Mouse (Mus musculus) limb, embryonic 12.5 days (tissue): ENCODE data around the gene Gm28230. TPM values are rescaled to one million over a fixed set of nuclear protein-coding genes. Genes with fewer than 3 reads are reported as not detected.
A peak's percentile ranks its signal among the peaks of the same experiment; 100 is the strongest.

Experiments used
- ATAC-seq: fragments of 200-750 bp; cut with Nextera tagmentation; 2 replicates; pipeline ENCODE4 v1.8.0; 2017; ENCODE audit warnings: low read depth, moderate TSS enrichment; ENCODE audit not compliant: insufficient number of reproducible peaks, insufficient read depth, low FRiP score, low TSS enrichment
- H3K27ac ChIP-seq: fragments of 300-500 bp; sonication (generic); 2 replicates; pipeline ENCODE4 v1.5.1; 2016; ENCODE audit warnings: mild to moderate bottlenecking, moderate library complexity
- H3K27me3 ChIP-seq: fragments of 300-500 bp; sonication (generic); 2 replicates; pipeline ENCODE4 v1.6.1; 2016; ENCODE audit warnings: mild to moderate bottlenecking, moderate library complexity
- H3K36me3 ChIP-seq: fragments of 300-500 bp; sonication (generic); 2 replicates; pipeline ENCODE4 v1.6.1; 2016; ENCODE audit warnings: mild to moderate bottlenecking, moderate library complexity
- H3K4me1 ChIP-seq: fragments of 300-500 bp; sonication (generic); replicated peaks from 2 replicates; pipeline ENCODE4 v1.6.1; 2016
- H3K4me2 ChIP-seq: fragments of 300-500 bp; sonication (generic); 2 replicates; pipeline ENCODE4 v1.6.1; 2016; ENCODE audit warnings: mild to moderate bottlenecking, moderate library complexity
- H3K4me3 ChIP-seq: fragments of 300-500 bp; sonication (generic); replicated peaks from 2 replicates; pipeline ENCODE4 v1.5.1; 2016; ENCODE audit warnings: mild to moderate bottlenecking
- H3K9ac ChIP-seq: fragments of 300-500 bp; sonication (generic); replicated peaks from 2 replicates; pipeline ENCODE4 v1.6.1; 2016; ENCODE audit warnings: mild to moderate bottlenecking, moderate library complexity
- H3K9me3 ChIP-seq: fragments of 300-500 bp; sonication (generic); 2 replicates; pipeline ENCODE4 v1.6.1; 2016; ENCODE audit warnings: mild to moderate bottlenecking, moderate library complexity
- WGBS: fragments of 180-500 bp; shearing (Covaris S2); methylation state at CpG from one replicate; pipeline ENCODE4 v1.1.7; 2016; 5-methylcytosine and 5-hydroxymethylcytosine counted together
- polyA plus RNA-seq: library from polyadenylated mRNA; unstranded; fragments of >200 nt; fragmentation: Nextera tagmentation; extraction: Ambion mirVana; gene quantifications from 2 replicates; pipeline ENCODE4 v1.2.1, GENCODE M21; 2016

The Gm28230 gene
- polyA plus RNA-seq, 1 experiment from 2014 or later: 0.51 TPM

- Histone ChIP-seq H3K4me3 (peak overlapping the region; percentile 66), H3K27ac (peak overlapping the region; percentile 96), H3K4me1 (peaks cover 58% of the 10 kb centered on the region), H3K9ac (peak overlapping the region; percentile 93), H3K9me3 (no peaks in the 10 kb centered on the region), H3K36me3 (peaks cover 31% of the 10 kb centered on the region), H3K4me2 (peak overlapping the region; percentile 92), H3K27me3 (peaks cover 57% of the 10 kb centered on the region)
- WGBS: 2% methylated on average over 35 of the region's 35 CpGs
- ATAC-seq: no peak
Measured at GRCm38 (mm10) chr2:74691995-74692807, 34.3 kb upstream of the Gm28230 start.

DNA sequence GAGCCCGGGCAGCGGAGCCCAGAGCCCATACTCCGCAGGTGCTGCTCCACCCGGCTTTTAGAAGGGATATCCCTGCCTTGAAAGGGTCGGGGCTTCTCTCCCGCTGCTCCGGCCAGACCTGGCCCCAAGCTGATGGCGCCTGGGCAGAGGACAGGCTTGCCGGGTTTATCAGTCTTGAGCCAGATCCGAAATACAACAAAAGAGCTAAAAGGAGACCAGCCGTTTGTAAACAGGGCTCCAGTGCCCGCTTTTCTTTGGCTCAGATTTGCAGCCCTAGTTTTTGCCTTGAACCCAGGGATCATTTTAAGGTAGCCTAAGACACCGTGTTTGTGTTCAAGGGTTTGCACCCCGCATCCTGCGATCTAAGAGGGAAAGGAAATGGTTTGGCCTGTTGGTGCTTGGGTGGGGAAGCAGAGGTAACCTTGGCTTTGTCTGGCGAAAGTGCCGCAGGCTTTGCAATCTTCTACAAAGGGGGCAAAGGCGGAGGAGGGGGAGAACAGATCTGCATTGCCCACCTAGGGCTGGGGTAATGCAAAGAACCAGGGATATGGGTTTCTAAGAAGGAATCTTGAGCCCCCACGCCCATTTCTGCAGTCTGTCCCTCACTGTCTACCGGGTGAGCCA lies 33.6 kb upstream of the Gm28230 start:
- peak overlapping the region; percentile 93 for H3K9ac ChIP-seq
- no peak for ATAC-seq
- WGBS: 2% methylated on average over 20 of the region's 20 CpGs
- peaks cover 60% of the 10 kb centered on the region for H3K4me1 ChIP-seq
- H3K27me3 ChIP-seq: peaks cover 53% of the 10 kb centered on the region
- peaks cover 24% of the 10 kb centered on the region for H3K36me3 ChIP-seq
- peak overlapping the region; percentile 66 for H3K4me3 ChIP-seq
- H3K4me2 ChIP-seq: peak overlapping the region; percentile 92
- no peaks in the 10 kb centered on the region for H3K9me3 ChIP-seq
- peak overlapping the region; percentile 96 for H3K27ac ChIP-seq

DNA sequence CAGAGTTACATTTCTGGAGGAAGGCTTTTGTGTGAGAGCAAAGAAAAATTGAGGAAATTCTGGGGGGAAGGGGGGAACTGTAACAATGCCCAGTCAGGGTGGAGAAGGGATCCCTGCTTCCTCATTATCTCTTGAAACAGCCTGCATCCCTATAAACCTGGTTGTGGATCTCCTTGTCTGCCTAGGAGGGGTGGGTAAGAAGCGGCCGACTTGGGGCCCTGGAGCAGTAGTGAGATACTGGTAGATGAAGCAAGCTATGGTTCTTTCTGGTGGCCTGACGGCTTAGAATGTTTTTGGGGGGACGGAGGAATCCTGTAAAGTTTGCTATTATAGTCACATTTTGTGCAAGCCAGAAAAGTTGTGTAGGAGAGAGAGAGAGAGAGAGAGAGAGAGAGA lies 33.1 kb upstream of the Gm28230 start:
- Histone ChIP-seq H3K4me2 (peak overlapping the region; percentile 92), H3K27ac (peak overlapping the region; percentile 96), H3K27me3 (peaks cover 51% of the 10 kb centered on the region), H3K4me1 (peaks cover 63% of the 10 kb centered on the region), H3K9ac (peak overlapping the region; percentile 93), H3K36me3 (peaks cover 22% of the 10 kb centered on the region), H3K9me3 (no peaks in the 10 kb centered on the region), H3K4me3 (peak overlapping the region; percentile 66)
- WGBS: 8% methylated on average over 4 of the region's 4 CpGs
- ATAC-seq: no peak

- Histone ChIP-seq H3K9ac (peak overlapping the region; percentile 93), H3K4me3 (peak overlapping the region; percentile 66), H3K27me3 (peaks cover 49% of the 10 kb centered on the region)
Measured at GRCm38 (mm10) chr2:74694066-74694465, 32.5 kb upstream of the Gm28230 start.

GRCm38 (mm10) chr2:74695383-74695782 lies 31.1 kb upstream of the Gm28230 start:
- Histone ChIP-seq H3K36me3 (peaks cover 22% of the 10 kb centered on the region), H3K9ac (peak overlapping the region; percentile 93), H3K27me3 (peaks cover 59% of the 10 kb centered on the region), H3K4me1 (peaks cover 74% of the 10 kb centered on the region), H3K9me3 (no peaks in the 10 kb centered on the region), H3K27ac (peak overlapping the region; percentile 97; the same call in 1 of the 2 replicates), H3K4me3 (peak overlapping the region; percentile 66), H3K4me2 (peak overlapping the region; percentile 92)
- ATAC-seq: no peak
- 11% methylated on average over 1 of the region's 1 CpGs for WGBS

More at GRCm38 (mm10) chr2:74694066-74694465, 32.5 kb upstream of the Gm28230 start:
- Histone ChIP-seq H3K9me3 (no peaks in the 10 kb centered on the region), H3K4me2 (peak overlapping the region; percentile 92), H3K4me1 (peaks cover 68% of the 10 kb centered on the region), H3K27ac (peak overlapping the region; percentile 96), H3K36me3 (peaks cover 22% of the 10 kb centered on the region)
- 4% methylated on average over 16 of the region's 16 CpGs for WGBS
- no peak for ATAC-seq

DNA sequence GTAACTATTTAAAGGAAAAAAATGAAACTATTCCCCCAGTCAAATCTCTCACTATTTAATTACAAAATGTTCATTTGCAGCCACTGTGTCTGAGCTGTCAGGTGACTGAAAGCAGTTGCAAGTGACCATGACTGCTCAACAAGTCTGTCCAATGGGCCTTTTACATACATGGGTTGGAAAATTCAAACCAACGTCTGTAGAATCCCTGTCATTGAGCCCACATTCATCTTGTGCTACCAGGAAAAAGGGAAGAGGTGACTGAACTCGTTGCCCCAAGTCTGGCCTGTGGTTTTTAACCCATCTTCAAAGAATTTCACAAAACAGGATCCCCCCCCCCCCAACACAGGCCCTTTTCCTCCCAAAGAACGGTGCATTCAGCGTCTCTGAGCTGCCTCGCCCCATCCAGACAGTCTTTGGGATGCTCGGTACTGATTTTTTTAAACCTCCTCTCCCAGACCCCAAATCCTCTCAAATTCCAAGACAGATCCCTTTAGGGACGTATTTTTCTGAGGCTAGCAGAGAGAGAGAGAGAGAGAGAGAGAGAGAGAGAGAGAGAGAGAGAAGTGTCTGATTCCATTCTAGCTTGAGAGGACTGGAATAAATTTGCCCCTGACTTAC lies 30.6 kb upstream of the Gm28230 start:
- H3K4me3 ChIP-seq: peak overlapping the region; percentile 66
- peaks cover 64% of the 10 kb centered on the region for H3K27me3 ChIP-seq
- peak overlapping the region; percentile 93 for H3K9ac ChIP-seq
- H3K9me3 ChIP-seq: no peaks in the 10 kb centered on the region
- H3K36me3 ChIP-seq: peaks cover 22% of the 10 kb centered on the region
- peak overlapping the region; percentile 97 for H3K27ac ChIP-seq
- no peak for ATAC-seq
- 2% methylated on average over 7 of the region's 7 CpGs for WGBS
- peaks cover 79% of the 10 kb centered on the region for H3K4me1 ChIP-seq
- peak overlapping the region; percentile 92 for H3K4me2 ChIP-seq

DNA sequence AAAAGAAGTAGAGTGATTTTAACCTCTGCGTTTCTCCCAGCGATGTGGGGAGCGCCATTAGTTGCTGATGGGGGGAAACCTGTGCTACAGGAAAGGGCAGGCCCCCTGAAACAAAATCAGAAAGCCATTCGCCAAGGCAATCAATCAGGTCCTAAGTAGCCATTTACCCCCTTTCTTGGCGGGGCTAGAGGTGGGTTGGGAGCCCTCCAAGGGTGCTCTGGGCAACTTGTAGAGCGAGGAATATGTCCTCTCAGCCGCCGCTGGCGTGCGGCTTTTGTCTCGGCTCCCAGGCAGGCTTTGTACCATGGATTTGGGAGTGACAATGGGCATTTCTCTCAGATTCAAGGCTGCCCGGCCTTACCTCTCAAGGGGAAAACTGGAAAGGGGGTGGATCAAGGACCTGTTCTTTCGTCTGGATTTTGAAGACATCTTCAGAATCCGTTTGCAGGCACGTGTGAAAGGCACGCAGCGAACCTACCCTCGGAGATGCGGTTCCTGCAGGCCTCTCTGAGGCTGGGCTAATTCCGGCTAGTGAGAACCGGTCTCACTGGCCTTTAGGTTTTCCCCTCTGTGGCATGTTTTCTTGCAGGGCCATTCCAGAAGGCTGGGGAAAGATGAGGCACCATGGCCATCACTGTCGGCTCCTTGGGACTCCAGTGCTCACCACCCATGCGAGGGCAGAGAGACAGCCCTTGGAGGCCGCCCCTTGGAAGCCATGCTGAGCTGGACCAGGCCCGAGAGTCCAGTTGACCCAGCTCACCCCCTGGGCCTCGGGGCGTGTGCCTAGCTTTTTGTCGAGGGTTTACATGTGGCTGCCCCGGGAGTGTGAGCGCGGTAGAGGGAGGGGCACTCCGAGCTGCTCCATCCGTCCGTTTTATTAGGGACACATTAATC lies 29.8 kb upstream of the Gm28230 start:
- Histone ChIP-seq H3K36me3 (peaks cover 22% of the 10 kb centered on the region), H3K27me3 (peaks cover 62% of the 10 kb centered on the region), H3K4me3 (peak overlapping the region; percentile 66), H3K9ac (peak overlapping the region; percentile 93), H3K9me3 (no peaks in the 10 kb centered on the region), H3K4me2 (peak overlapping the region; percentile 92), H3K27ac (peak overlapping the region; percentile 97), H3K4me1 (peaks cover 75% of the 10 kb centered on the region)
- WGBS: 3% methylated on average over 34 of the region's 34 CpGs
- peak; percentile 16; the same call in 1 of the 2 replicates for ATAC-seq

GRCm38 (mm10) chr2:74697567-74698121 lies 28.9 kb upstream of the Gm28230 start, which contains the start of gene Hoxd9:
TSS of gene Hoxd9 (plus strand) at chr2:74697727.
- Histone ChIP-seq H3K4me3 (peak within 1 kb of the TSS; percentile 66), H3K9me3 (no peaks in the 10 kb centered on the region), H3K27me3 (peaks cover 56% of the 10 kb centered on the region), H3K9ac (peak within 1 kb of the TSS; percentile 93), H3K4me1 (peaks cover 68% of the 10 kb centered on the region), H3K27ac (peak within 1 kb of the TSS; percentile 97), H3K36me3 (peaks cover 16% of the 10 kb centered on the region), H3K4me2 (peak within 1 kb of the TSS; percentile 92)
- under 1% methylated on average over 43 of the region's 43 CpGs for WGBS
- peak; percentile 49; the same call in 1 of the 2 replicates for ATAC-seq

GRCm38 (mm10) chr2:74698201-74699052 lies 28.1 kb upstream of the Gm28230 start:
- H3K9me3 ChIP-seq: no peaks in the 10 kb centered on the region
- peak overlapping the region; percentile 97 for H3K27ac ChIP-seq
- ATAC-seq: peak; percentile 1; the same call in 1 of the 2 replicates
- peak overlapping the region; percentile 66 for H3K4me3 ChIP-seq
- H3K4me2 ChIP-seq: peak overlapping the region; percentile 92
- peaks cover 60% of the 10 kb centered on the region for H3K4me1 ChIP-seq
- H3K9ac ChIP-seq: peak overlapping the region; percentile 93
- peaks cover 12% of the 10 kb centered on the region for H3K36me3 ChIP-seq
- peaks cover 54% of the 10 kb centered on the region for H3K27me3 ChIP-seq
- WGBS: under 1% methylated on average over 67 of the region's 86 CpGs
